Mouse (Mus musculus): ENCODE measurements around the gene Sh3rf3. TPM values are rescaled to one million over a fixed set of nuclear protein-coding genes. Genes with fewer than 3 reads are reported as not detected.

The Sh3rf3 gene
- polyA plus RNA-seq, 1 experiment: 1.5 TPM

- TF ChIP-seq POLR2A (IDR thresholded peaks at IDR 0.05; ENCODE audit: low read depth, low read length) (no peak), CTCF (IDR thresholded peaks at IDR 0.05; ENCODE audit: extremely low read depth, insufficient read depth, insufficient read length, insufficient replicate concordance) (no peak)
- no peak for DNase-seq (ENCODE audit: low read depth in 1 of 2, low spot score in 2 of 2)
- H3K4me1 ChIP-seq (ENCODE audit: control insufficient read depth, insufficient read depth, insufficient read length): no peaks in the 10 kb centered on the region
- no peaks in the 10 kb centered on the region for H3K27me3 ChIP-seq (ENCODE audit: control insufficient read depth, insufficient read depth, low read length)
- H3K36me3 ChIP-seq (ENCODE audit: control insufficient read depth, insufficient read depth, low read length): no peaks in the 10 kb centered on the region
- WGBS: 84% methylated on average over 2 of the region's 2 CpGs
- no peak overlapping the region for H3K27ac ChIP-seq (ENCODE audit: insufficient read depth, low read length)
- H3K4me3 ChIP-seq (ENCODE audit: extremely low read depth, insufficient read depth, insufficient read length): no peak overlapping the region
Measured at GRCm38 (mm10) chr10:58867536-58867935, 54.4 kb downstream of the Sh3rf3 start.

- no peaks in the 10 kb centered on the region for H3K36me3 ChIP-seq (ENCODE audit: control insufficient read depth, insufficient read depth, low read length)
- H3K27ac ChIP-seq (ENCODE audit: insufficient read depth, low read length): no peak overlapping the region
- H3K4me1 ChIP-seq (ENCODE audit: control insufficient read depth, insufficient read depth, insufficient read length): no peaks in the 10 kb centered on the region
- WGBS: 93% methylated on average over 1 of the region's 1 CpGs
- DNase-seq (ENCODE audit: low read depth in 1 of 2, low spot score in 2 of 2): no peak
- TF ChIP-seq POLR2A (IDR thresholded peaks at IDR 0.05; ENCODE audit: low read depth, low read length) (no peak), CTCF (IDR thresholded peaks at IDR 0.05; ENCODE audit: extremely low read depth, insufficient read depth, insufficient read length, insufficient replicate concordance) (no peak)
- no peak overlapping the region for H3K4me3 ChIP-seq (ENCODE audit: extremely low read depth, insufficient read depth, insufficient read length)
- H3K27me3 ChIP-seq (ENCODE audit: control insufficient read depth, insufficient read depth, low read length): no peaks in the 10 kb centered on the region
Measured at GRCm38 (mm10) chr10:58869836-58870235, 56.7 kb downstream of the Sh3rf3 start.

GRCm38 (mm10) chr10:58871149-58871820, 58.1 kb downstream of the Sh3rf3 start:
- no peak for TF ChIP-seq CTCF (IDR thresholded peaks at IDR 0.05; ENCODE audit: extremely low read depth, insufficient read depth, insufficient read length, insufficient replicate concordance)
- H3K4me3 ChIP-seq (ENCODE audit: extremely low read depth, insufficient read depth, insufficient read length): no peak overlapping the region
- 89% methylated on average over 10 of the region's 10 CpGs for WGBS

GRCm38 (mm10) chr10:58871821-58872577, 58.8 kb downstream of the Sh3rf3 start:
- no peaks in the 10 kb centered on the region for H3K27me3 ChIP-seq (ENCODE audit: control insufficient read depth, insufficient read depth, low read length)
- TF ChIP-seq CTCF (IDR thresholded peaks at IDR 0.05; ENCODE audit: extremely low read depth, insufficient read depth, insufficient read length, insufficient replicate concordance): no peak
- TF ChIP-seq POLR2A (IDR thresholded peaks at IDR 0.05; ENCODE audit: low read depth, low read length): no peak
- H3K27ac ChIP-seq (ENCODE audit: insufficient read depth, low read length): no peak overlapping the region
- H3K36me3 ChIP-seq (ENCODE audit: control insufficient read depth, insufficient read depth, low read length): no peaks in the 10 kb centered on the region
- 81% methylated on average over 7 of the region's 7 CpGs for WGBS
- no peaks in the 10 kb centered on the region for H3K4me1 ChIP-seq (ENCODE audit: control insufficient read depth, insufficient read depth, insufficient read length)
- H3K4me3 ChIP-seq (ENCODE audit: extremely low read depth, insufficient read depth, insufficient read length): no peak overlapping the region
- DNase-seq (ENCODE audit: low read depth in 1 of 2, low spot score in 2 of 2): no peak

More at GRCm38 (mm10) chr10:58871149-58871820, 58.1 kb downstream of the Sh3rf3 start:
- H3K36me3 ChIP-seq (ENCODE audit: control insufficient read depth, insufficient read depth, low read length): no peaks in the 10 kb centered on the region
- no peak overlapping the region for H3K27ac ChIP-seq (ENCODE audit: insufficient read depth, low read length)
- H3K27me3 ChIP-seq (ENCODE audit: control insufficient read depth, insufficient read depth, low read length): no peaks in the 10 kb centered on the region
- no peaks in the 10 kb centered on the region for H3K4me1 ChIP-seq (ENCODE audit: control insufficient read depth, insufficient read depth, insufficient read length)
- no peak for DNase-seq (ENCODE audit: low read depth in 1 of 2, low spot score in 2 of 2)

- TF ChIP-seq CTCF (IDR thresholded peaks at IDR 0.05; ENCODE audit: extremely low read depth, insufficient read depth, insufficient read length, insufficient replicate concordance): no peak
- no peak for TF ChIP-seq POLR2A (IDR thresholded peaks at IDR 0.05; ENCODE audit: low read depth, low read length)
- Histone ChIP-seq H3K36me3 (ENCODE audit: control insufficient read depth, insufficient read depth, low read length) (no peaks in the 10 kb centered on the region), H3K4me1 (ENCODE audit: control insufficient read depth, insufficient read depth, insufficient read length) (no peaks in the 10 kb centered on the region), H3K27ac (ENCODE audit: insufficient read depth, low read length) (no peak overlapping the region), H3K27me3 (ENCODE audit: control insufficient read depth, insufficient read depth, low read length) (no peaks in the 10 kb centered on the region), H3K4me3 (ENCODE audit: extremely low read depth, insufficient read depth, insufficient read length) (no peak overlapping the region)
- WGBS: 89% methylated on average over 4 of the region's 4 CpGs
- no peak for DNase-seq (ENCODE audit: low read depth in 1 of 2, low spot score in 2 of 2)
Measured at GRCm38 (mm10) chr10:58877835-58878234, 64.7 kb downstream of the Sh3rf3 start.

GRCm38 (mm10) chr10:58878636-58879035, 65.5 kb downstream of the Sh3rf3 start:
- Histone ChIP-seq H3K27me3 (ENCODE audit: control insufficient read depth, insufficient read depth, low read length) (no peaks in the 10 kb centered on the region), H3K4me1 (ENCODE audit: control insufficient read depth, insufficient read depth, insufficient read length) (no peaks in the 10 kb centered on the region), H3K36me3 (ENCODE audit: control insufficient read depth, insufficient read depth, low read length) (no peaks in the 10 kb centered on the region), H3K4me3 (ENCODE audit: extremely low read depth, insufficient read depth, insufficient read length) (no peak overlapping the region), H3K27ac (ENCODE audit: insufficient read depth, low read length) (no peak overlapping the region)
- WGBS: 84% methylated on average over 4 of the region's 4 CpGs
- no peak for TF ChIP-seq CTCF (IDR thresholded peaks at IDR 0.05; ENCODE audit: extremely low read depth, insufficient read depth, insufficient read length, insufficient replicate concordance)
- TF ChIP-seq POLR2A (IDR thresholded peaks at IDR 0.05; ENCODE audit: low read depth, low read length): no peak
- no peak for DNase-seq (ENCODE audit: low read depth in 1 of 2, low spot score in 2 of 2)

- TF ChIP-seq CTCF (IDR thresholded peaks at IDR 0.05; ENCODE audit: extremely low read depth, insufficient read depth, insufficient read length, insufficient replicate concordance) (no peak), POLR2A (IDR thresholded peaks at IDR 0.05; ENCODE audit: low read depth, low read length) (no peak)
- no peaks in the 10 kb centered on the region for H3K27me3 ChIP-seq (ENCODE audit: control insufficient read depth, insufficient read depth, low read length)
- no peak overlapping the region for H3K27ac ChIP-seq (ENCODE audit: insufficient read depth, low read length)
- H3K4me3 ChIP-seq (ENCODE audit: extremely low read depth, insufficient read depth, insufficient read length): no peak overlapping the region
- H3K4me1 ChIP-seq (ENCODE audit: control insufficient read depth, insufficient read depth, insufficient read length): no peaks in the 10 kb centered on the region
- 71% methylated on average over 2 of the region's 2 CpGs for WGBS
- H3K36me3 ChIP-seq (ENCODE audit: control insufficient read depth, insufficient read depth, low read length): no peaks in the 10 kb centered on the region
- no peak for DNase-seq (ENCODE audit: low read depth in 1 of 2, low spot score in 2 of 2)
Measured at GRCm38 (mm10) chr10:58882741-58883140, 69.6 kb downstream of the Sh3rf3 start.

Data from spleen, adult 2 months (tissue).